Mouse (Mus musculus) embryonic facial prominence, embryonic 15.5 days (tissue): Measurements from ENCODE around the gene Cyp2c68. TPM values are rescaled to one million over a fixed set of nuclear protein-coding genes. Genes with fewer than 3 reads are reported as not detected.
"Not testable (repeated sequence)": the region's sequence is repeated elsewhere in the genome, so short reads cannot be mapped to it uniquely, and the experiment has no call there.

Source experiments
- ATAC-seq: fragments of 200-750 bp; cut with Nextera tagmentation; 2 replicates; pipeline ENCODE4 v1.8.0; 2017; ENCODE audit warnings: low read depth, moderate TSS enrichment; ENCODE audit not compliant: insufficient number of reproducible peaks, low FRiP score, low TSS enrichment
- H3K27ac ChIP-seq: fragments of 300-500 bp; sonication (generic); replicated peaks from 2 replicates; pipeline ENCODE4 v1.5.1; 2015; ENCODE audit warnings: mild to moderate bottlenecking, inconsistent platforms
- H3K27me3 ChIP-seq: fragments of 300-500 bp; sonication (generic); 2 replicates; pipeline ENCODE4 v1.6.1; 2015; ENCODE audit warnings: inconsistent platforms
- H3K36me3 ChIP-seq: fragments of 300-500 bp; sonication (generic); 2 replicates; pipeline ENCODE4 v1.6.1; 2015; ENCODE audit warnings: mild to moderate bottlenecking, inconsistent platforms
- H3K4me1 ChIP-seq: fragments of 300-500 bp; sonication (generic); 2 replicates; pipeline ENCODE4 v1.6.1; 2015; ENCODE audit warnings: inconsistent platforms
- H3K4me2 ChIP-seq: fragments of 300-500 bp; sonication (generic); replicated peaks from 2 replicates; pipeline ENCODE4 v1.6.1; 2015; ENCODE audit warnings: mild to moderate bottlenecking, inconsistent platforms
- H3K4me3 ChIP-seq: fragments of 300-500 bp; sonication (generic); replicated peaks from 2 replicates; pipeline ENCODE4 v1.5.1; 2015; ENCODE audit warnings: mild to moderate bottlenecking, inconsistent platforms
- H3K9ac ChIP-seq: fragments of 300-500 bp; sonication (generic); 2 replicates; pipeline ENCODE4 v1.6.1; 2015; ENCODE audit warnings: inconsistent platforms
- H3K9me3 ChIP-seq: fragments of 300-500 bp; sonication (generic); replicated peaks from 2 replicates; pipeline ENCODE4 v1.6.1; 2016; ENCODE audit warnings: inconsistent platforms
- WGBS: fragments of 180-500 bp; shearing (Covaris S2); methylation state at CpG from one replicate; pipeline ENCODE4 v1.1.7; 2015; 5-methylcytosine and 5-hydroxymethylcytosine counted together
- polyA plus RNA-seq: library from polyadenylated mRNA; unstranded; fragments of >200 nt; fragmentation: Nextera tagmentation; extraction: Ambion mirVana; gene quantifications from 2 replicates; pipeline ENCODE4 v1.2.1, GENCODE M21; 2015

Gene Cyp2c68
- polyA plus RNA-seq: not detected in 2 replicates

- H3K4me3 ChIP-seq: no peak within 1 kb of the TSS
- ATAC-seq: no peak
- no peak within 1 kb of the TSS for H3K9ac ChIP-seq
- H3K4me1 ChIP-seq: no peaks in the 10 kb centered on the region
- no peaks in the 10 kb centered on the region for H3K27me3 ChIP-seq
- H3K4me2 ChIP-seq: no peak within 1 kb of the TSS
- no peak within 1 kb of the TSS for H3K27ac ChIP-seq
- WGBS: 86% methylated on average over 2 of the region's 2 CpGs
- H3K9me3 ChIP-seq: no peaks in the 10 kb centered on the region
- H3K36me3 ChIP-seq: no peaks in the 10 kb centered on the region
Measured at GRCm38 (mm10) chr19:39740920-39741319, at the start of gene Cyp2c68. TSS of gene Cyp2c68 (minus strand) at chr19:39741054.

- not testable (repeated sequence) for H3K4me2 ChIP-seq, H3K9ac ChIP-seq, H3K27ac ChIP-seq, H3K4me3 ChIP-seq, H3K36me3 ChIP-seq, H3K27me3 ChIP-seq, ATAC-seq, H3K4me1 ChIP-seq, H3K9me3 ChIP-seq
- WGBS: 83% methylated on average over 2 of the region's 2 CpGs
Measured at GRCm38 (mm10) chr19:39785458-39785857, 44.6 kb upstream of the Cyp2c68 start.

- Histone ChIP-seq H3K4me1 (no peaks in the 10 kb centered on the region), H3K4me2 (no peak overlapping the region), H3K9ac (no peak overlapping the region), H3K27me3 (no peaks in the 10 kb centered on the region), H3K4me3 (no peak overlapping the region), H3K27ac (no peak overlapping the region), H3K9me3 (no peaks in the 10 kb centered on the region), H3K36me3 (no peaks in the 10 kb centered on the region)
- 54% methylated on average over 1 of the region's 1 CpGs for WGBS
- no peak for ATAC-seq
Measured at GRCm38 (mm10) chr19:39745357-39745756, 4.5 kb upstream of the Cyp2c68 start.

- not testable (repeated sequence) for H3K9me3 ChIP-seq, H3K36me3 ChIP-seq, H3K9ac ChIP-seq, ATAC-seq, H3K4me2 ChIP-seq, H3K4me3 ChIP-seq, H3K27me3 ChIP-seq, H3K4me1 ChIP-seq, H3K27ac ChIP-seq
- 59% methylated on average over 1 of the region's 1 CpGs for WGBS
Measured at GRCm38 (mm10) chr19:39744361-39744760, 3.5 kb upstream of the Cyp2c68 start.

- not testable (repeated sequence) for H3K4me3 ChIP-seq, H3K27ac ChIP-seq, H3K9ac ChIP-seq, ATAC-seq, H3K9me3 ChIP-seq, H3K27me3 ChIP-seq, H3K4me2 ChIP-seq, H3K4me1 ChIP-seq, H3K36me3 ChIP-seq
- 79% methylated on average over 2 of the region's 2 CpGs for WGBS
Measured at GRCm38 (mm10) chr19:39711116-39711515, 29.7 kb downstream of the Cyp2c68 start.

GRCm38 (mm10) chr19:39665650-39666049 lies 75.2 kb downstream of the Cyp2c68 start:
- not testable (repeated sequence) for H3K27me3 ChIP-seq, H3K9ac ChIP-seq, ATAC-seq, H3K27ac ChIP-seq, H3K4me2 ChIP-seq, H3K9me3 ChIP-seq, H3K4me3 ChIP-seq, H3K4me1 ChIP-seq, H3K36me3 ChIP-seq

- Histone ChIP-seq H3K27me3 (no peaks in the 10 kb centered on the region), H3K9me3 (peaks cover 4% of the 10 kb centered on the region; the same call in 1 of the 2 replicates), H3K36me3 (no peaks in the 10 kb centered on the region), H3K4me2 (no peak overlapping the region), H3K9ac (no peak overlapping the region), H3K4me1 (no peaks in the 10 kb centered on the region), H3K27ac (no peak overlapping the region), H3K4me3 (no peak overlapping the region)
- 39% methylated on average over 1 of the region's 1 CpGs for WGBS
- ATAC-seq: no peak
Measured at GRCm38 (mm10) chr19:39652381-39652780, 88.5 kb downstream of the Cyp2c68 start.

- H3K36me3 ChIP-seq: no peaks in the 10 kb centered on the region
- no peak for ATAC-seq
- 91% methylated on average over 1 of the region's 1 CpGs for WGBS
- no peaks in the 10 kb centered on the region for H3K4me1 ChIP-seq
- no peak within 1 kb of the TSS for H3K27ac ChIP-seq
- H3K4me2 ChIP-seq: no peak within 1 kb of the TSS
- H3K27me3 ChIP-seq: no peaks in the 10 kb centered on the region
- H3K9me3 ChIP-seq: peaks cover 4% of the 10 kb centered on the region; the same call in 1 of the 2 replicates
- H3K4me3 ChIP-seq: no peak within 1 kb of the TSS
- H3K9ac ChIP-seq: no peak within 1 kb of the TSS
Measured at GRCm38 (mm10) chr19:39648938-39649337, 91.9 kb downstream of the Cyp2c68 start, which contains the start of gene Cyp2c67. TSS of gene Cyp2c67 (minus strand) at chr19:39649051.

- H3K4me1 ChIP-seq: no peaks in the 10 kb centered on the region
- 91% methylated on average over 9 of the region's 9 CpGs for WGBS
- no peak overlapping the region for H3K4me3 ChIP-seq
- H3K27ac ChIP-seq: no peak overlapping the region
- H3K9ac ChIP-seq: no peak overlapping the region
- no peaks in the 10 kb centered on the region for H3K27me3 ChIP-seq
- peaks cover 4% of the 10 kb centered on the region; the same call in 1 of the 2 replicates for H3K9me3 ChIP-seq
- ATAC-seq: no peak
- no peaks in the 10 kb centered on the region for H3K36me3 ChIP-seq
- no peak overlapping the region for H3K4me2 ChIP-seq
Measured at GRCm38 (mm10) chr19:39647519-39647918, 93.3 kb downstream of the Cyp2c68 start.

GRCm38 (mm10) chr19:39644551-39644950 lies 96.3 kb downstream of the Cyp2c68 start:
- WGBS: 83% methylated on average over 7 of the region's 7 CpGs
- H3K36me3 ChIP-seq, ATAC-seq: not testable (repeated sequence)

More at GRCm38 (mm10) chr19:39644551-39644950, 96.3 kb downstream of the Cyp2c68 start:
- H3K27ac ChIP-seq, H3K4me3 ChIP-seq, H3K4me2 ChIP-seq, H3K9me3 ChIP-seq, H3K9ac ChIP-seq, H3K27me3 ChIP-seq, H3K4me1 ChIP-seq: not testable (repeated sequence)
